Mouse (Mus musculus): ENCODE results near the gene Dnmt3l.

- TF ChIP-seq ZNF384 (IDR thresholded peaks at IDR 0.05; ENCODE audit: low read depth, low read length) = no peak
- no peak for TF ChIP-seq CHD2 (IDR thresholded peaks at IDR 0.05; ENCODE audit: low read depth, low read length)
Measured at GRCm38 (mm10) chr10:78037139-78037538, 4.6 kb upstream of the Dnmt3l start.

Data from ES-E14 (cell line).